Mouse (Mus musculus) CH12.LX (cell line): ENCODE data around the gene Eps8. TPM values are rescaled to one million over a fixed set of nuclear protein-coding genes. Genes with fewer than 3 reads are reported as not detected.

Experiments used
- DNase-seq: peaks from one replicate; pipeline ENCODE4 v3.0.0-alpha.2; 2013; ENCODE audit errors: extremely low read depth
- H3K27ac ChIP-seq: 2 replicates; pipeline ENCODE4 v1.5.1; 2012; ENCODE audit warnings: low read depth, mild to moderate bottlenecking, control low read depth, moderate library complexity; ENCODE audit not compliant: insufficient read depth
- H3K27me3 ChIP-seq: replicated peaks from 2 replicates; pipeline ENCODE3; 2012; ENCODE audit warnings: inconsistent platforms
- H3K36me3 ChIP-seq, 2 experiments: replicated peaks in 1 of 2; 2 replicates each; pipeline versions ENCODE3 to v1.6.1; 2012; ENCODE audit warnings: inconsistent platforms in 1 of 2, low read length in 1 of 2, mild to moderate bottlenecking in 1 of 2, mixed read lengths in 1 of 2, moderate library complexity in 1 of 2; ENCODE audit not compliant: control insufficient read depth in 1 of 2, insufficient read depth in 1 of 2
- H3K4me1 ChIP-seq, 2 experiments: 2 replicates each; pipeline ENCODE4 v1.6.1; 2012; ENCODE audit warnings: inconsistent platforms in 1 of 2, moderate library complexity in 1 of 2; ENCODE audit not compliant: insufficient read depth in 2 of 2, control insufficient read depth in 1 of 2
- H3K4me2 ChIP-seq: 2 replicates; pipeline ENCODE4 v1.6.1; 2012; ENCODE audit warnings: low read depth, mild to moderate bottlenecking, control low read depth; ENCODE audit not compliant: poor library complexity, insufficient read depth, severe bottlenecking
- H3K4me3 ChIP-seq, 3 experiments: fragments of 150-350 bp in 1 of 3; sonication (generic) in 1 of 3; replicated peaks in 1 of 3; 2 replicates each; pipeline versions ENCODE3 to v1.5.1; 2011 to 2012; ENCODE audit warnings: low read depth in 2 of 3, low read length in 2 of 3, mild to moderate bottlenecking in 2 of 3, moderate library complexity in 2 of 3, control low read depth in 1 of 3, improper control_type of control experiment in 1 of 3, inconsistent platforms in 1 of 3, mixed read lengths in 1 of 3; ENCODE audit not compliant: poor library complexity in 1 of 3
- H3K79me2 ChIP-seq: replicated peaks from 2 replicates; pipeline ENCODE4 v1.6.1; 2012; ENCODE audit warnings: mild to moderate bottlenecking, moderate library complexity; ENCODE audit not compliant: control insufficient read depth, poor library complexity, insufficient read depth, severe bottlenecking; ENCODE audit errors: extremely low read depth
- H3K9ac ChIP-seq: 2 replicates; pipeline ENCODE4 v1.6.1; 2012; ENCODE audit warnings: low read depth, mild to moderate bottlenecking, control low read depth, moderate library complexity; ENCODE audit not compliant: insufficient read depth
- H3K9me3 ChIP-seq: replicated peaks from 2 replicates; pipeline ENCODE3; 2012; ENCODE audit warnings: low read length, inconsistent platforms, mixed read lengths
- BHLHE40 ChIP-seq: IDR thresholded peaks from 2 replicates; pipeline ENCODE4 v1.6.1; 2011; ENCODE audit warnings: mild to moderate bottlenecking, low read depth, low read length, improper control_type of control experiment
- CHD1 ChIP-seq: IDR thresholded peaks from 2 replicates; pipeline ENCODE4 v1.6.1; 2012; ENCODE audit warnings: low read depth, low read length, improper control_type of control experiment, inconsistent platforms
- CTCF ChIP-seq, 2 experiments: IDR thresholded peaks in 1 of 2; conservative IDR thresholded peaks in 1 of 2; 2 replicates each; pipeline ENCODE4 v1.5.1; 2011 to 2012; ENCODE audit warnings: low read depth in 2 of 2, low read length in 2 of 2, improper control_type of control experiment in 1 of 2, inconsistent platforms in 1 of 2, mild to moderate bottlenecking in 1 of 2, moderate library complexity in 1 of 2
- E2F4 ChIP-seq: IDR thresholded peaks from 2 replicates; pipeline ENCODE4 v1.6.1; 2011; ENCODE audit warnings: low read depth, low read length, improper control_type of control experiment; ENCODE audit not compliant: insufficient replicate concordance
- ELF1 ChIP-seq: IDR thresholded peaks from 2 replicates; pipeline ENCODE4 v1.6.1; 2014; ENCODE audit warnings: low read depth, mild to moderate bottlenecking, inconsistent platforms, low read length, improper control_type of control experiment
- HCFC1 ChIP-seq: IDR thresholded peaks from 2 replicates; pipeline ENCODE4 v1.6.1; 2012; ENCODE audit warnings: low read depth, mild to moderate bottlenecking, inconsistent platforms, low read length, improper control_type of control experiment
- IRF4 ChIP-seq: IDR thresholded peaks from 2 replicates; pipeline ENCODE4 v1.6.1; 2014; ENCODE audit warnings: low read depth, mild to moderate bottlenecking, inconsistent platforms, low read length, improper control_type of control experiment
- JUN ChIP-seq: IDR thresholded peaks from 2 replicates; pipeline ENCODE4 v1.6.1; 2011; ENCODE audit warnings: low read depth, mild to moderate bottlenecking, low read length, improper control_type of control experiment, moderate library complexity; ENCODE audit not compliant: insufficient read depth
- KAT2A ChIP-seq: IDR thresholded peaks from 2 replicates; pipeline ENCODE4 v1.6.1; 2012; ENCODE audit warnings: low read length, improper control_type of control experiment, inconsistent platforms; ENCODE audit not compliant: insufficient replicate concordance
- MAFK ChIP-seq: IDR thresholded peaks from 2 replicates; pipeline ENCODE4 v1.6.1; 2011; ENCODE audit warnings: low read length, improper control_type of control experiment; ENCODE audit not compliant: insufficient replicate concordance
- MAZ ChIP-seq: IDR thresholded peaks from 2 replicates; pipeline ENCODE4 v1.6.1; 2012; ENCODE audit warnings: low read depth, mild to moderate bottlenecking, inconsistent platforms, low read length, improper control_type of control experiment, moderate library complexity
- MXI1 ChIP-seq: IDR thresholded peaks from 2 replicates; pipeline ENCODE4 v1.6.1; 2011; ENCODE audit warnings: mild to moderate bottlenecking, low read depth, low read length, improper control_type of control experiment
- NELFE ChIP-seq: IDR thresholded peaks from 2 replicates; pipeline ENCODE4 v1.6.1; 2011; ENCODE audit warnings: low read depth, low read length, improper control_type of control experiment
- NRF1 ChIP-seq: IDR thresholded peaks from 2 replicates; pipeline ENCODE4 v1.6.1; 2014; ENCODE audit warnings: low read depth, mild to moderate bottlenecking, inconsistent platforms, low read length, improper control_type of control experiment, moderate library complexity
- PAX5 ChIP-seq: IDR thresholded peaks from 2 replicates; pipeline ENCODE4 v1.6.1; 2012; ENCODE audit warnings: low read length, inconsistent platforms, mixed read lengths
- POLR2A ChIP-seq: IDR thresholded peaks from 2 replicates; pipeline ENCODE4 v1.6.1; 2011; ENCODE audit warnings: low read depth, mild to moderate bottlenecking, improper control_type of control experiment, low read length
- POLR2AphosphoS2 ChIP-seq: IDR thresholded peaks from 2 replicates; pipeline ENCODE4 v1.6.1; 2011; ENCODE audit warnings: low read depth, low read length, improper control_type of control experiment
- RAD21 ChIP-seq: IDR thresholded peaks from 2 replicates; pipeline ENCODE4 v1.6.1; 2011; ENCODE audit warnings: low read depth, mild to moderate bottlenecking, low read length, improper control_type of control experiment, moderate library complexity
- RCOR1 ChIP-seq: conservative IDR thresholded peaks from 2 replicates; pipeline ENCODE4 v1.6.1; 2012; ENCODE audit warnings: low read depth, mild to moderate bottlenecking, inconsistent platforms, low read length, improper control_type of control experiment
- SIN3A ChIP-seq: IDR thresholded peaks from 2 replicates; pipeline ENCODE4 v1.6.1; 2012; ENCODE audit warnings: low read length, improper control_type of control experiment, inconsistent platforms
- SMC3 ChIP-seq: IDR thresholded peaks from 2 replicates; pipeline ENCODE4 v1.6.1; 2011; ENCODE audit warnings: low read depth, low read length, improper control_type of control experiment
- TBP ChIP-seq: conservative IDR thresholded peaks from 2 replicates; pipeline ENCODE4 v1.6.1; 2011; ENCODE audit warnings: low read depth, low read length, improper control_type of control experiment
- TCF12 ChIP-seq: IDR thresholded peaks from 2 replicates; pipeline ENCODE4 v1.6.1; 2014; ENCODE audit warnings: low read depth, mild to moderate bottlenecking, inconsistent platforms, low read length, improper control_type of control experiment
- UBTF ChIP-seq: IDR thresholded peaks from 2 replicates; pipeline ENCODE4 v1.6.1; 2012; ENCODE audit warnings: low read depth, mild to moderate bottlenecking, inconsistent platforms, low read length, improper control_type of control experiment, moderate library complexity
- USF2 ChIP-seq: conservative IDR thresholded peaks from 2 replicates; pipeline ENCODE4 v1.6.1; 2011; ENCODE audit warnings: low read depth, low read length, improper control_type of control experiment
- ZC3H11A ChIP-seq: IDR thresholded peaks from 2 replicates; pipeline ENCODE4 v1.6.1; 2012; ENCODE audit warnings: low read depth, mild to moderate bottlenecking, inconsistent platforms, low read length, improper control_type of control experiment
- ZKSCAN1 ChIP-seq: IDR thresholded peaks from 2 replicates; pipeline ENCODE4 v1.6.1; 2012; ENCODE audit warnings: low read depth, inconsistent platforms, low read length, improper control_type of control experiment, borderline replicate concordance
- ZNF384 ChIP-seq: IDR thresholded peaks from 2 replicates; pipeline ENCODE4 v1.6.1; 2012; ENCODE audit warnings: low read depth, low read length, improper control_type of control experiment, inconsistent platforms
- dilution Hi-C: fragments of 300-500 bp; cut with MboI; formaldehyde crosslinking; loops from 2 replicates; pipeline ENCODE4 v1.14.3; 2020; ENCODE audit warnings: low sequenced_read_pairs; ENCODE audit not compliant: extremely low pct_unique_long_range_greater_than_20kb, extremely low pct_ligation_motif_present
- in situ Hi-C: fragments of 300-500 bp; cut with MboI; formaldehyde crosslinking; loops from 3 replicates; pipeline ENCODE4 v1.14.3; 2019; ENCODE audit warnings: low sequenced_read_pairs, low pct_ligation_motif_present, low pct_unique_long_range_greater_than_20kb, mixed read lengths
- polyA plus RNA-seq: library from polyadenylated mRNA; unstranded; fragments of >175 nt; gene quantifications from 2 replicates; pipeline ENCODE4 v1.2.1, GENCODE M21; 2012; ENCODE audit warnings: low read depth; ENCODE audit not compliant: insufficient read length
- total RNA-seq, 2 experiments: library from RNA; depleted of rRNA; stranded (reverse); fragments of 300-350 nt in 1 of 2; fragments of >200 nt in 1 of 2; gene quantifications; 2 replicates each; pipeline ENCODE4 v1.2.3; 2012 to 2014

Gene Eps8
- total and polyA plus RNA-seq, 3 experiments = 2.2 to 7.4 (median 2.2) TPM

- H3K27ac ChIP-seq = no peak overlapping the region
- H3K79me2 ChIP-seq = no peaks in the 10 kb centered on the region
- in situ Hi-C loops (no loop called here), dilution Hi-C loops (no loop called here)
- no peaks in the 10 kb centered on the region for H3K9me3 ChIP-seq
- H3K4me1 ChIP-seq = peaks cover 11 to 62% of the 10 kb centered on the region in 2 experiments
- TF ChIP-seq MAZ (no peak), SIN3A (no peak), POLR2A (no peak), MAFK (no peak), RAD21 (no peak), TCF12 (no peak), ELF1 (no peak), KAT2A (no peak), MXI1 (no peak), POLR2AphosphoS2 (no peak), ZNF384 (no peak), PAX5 (no peak), SMC3 (no peak), NELFE (no peak), HCFC1 (no peak), USF2 (no peak), IRF4 (no peak), BHLHE40 (no peak)
- H3K27me3 ChIP-seq = no peaks in the 10 kb centered on the region
- H3K9ac ChIP-seq = no peak overlapping the region
- peaks cover 0 to 15% of the 10 kb centered on the region in 2 experiments for H3K36me3 ChIP-seq
- no peak overlapping the region for H3K4me2 ChIP-seq
- no peak overlapping the region for H3K4me3 ChIP-seq
- no peak for DNase-seq
These were observed 159.9 kb downstream of the Eps8 start for GRCm38 (mm10) chr6:137494801-137495200.

- H3K79me2 ChIP-seq = no peaks in the 10 kb centered on the region
- no peaks in the 10 kb centered on the region for H3K27me3 ChIP-seq
- H3K36me3 ChIP-seq = peaks cover 0 to 19% of the 10 kb centered on the region in 2 experiments
- peaks cover 11 to 69% of the 10 kb centered on the region in 2 experiments for H3K4me1 ChIP-seq
- in situ Hi-C loops = no loop called here
- no peak overlapping the region for H3K9ac ChIP-seq
- no peaks in the 10 kb centered on the region for H3K9me3 ChIP-seq
- H3K4me2 ChIP-seq = no peak overlapping the region
- TF ChIP-seq RCOR1 (no peak), MAFK (no peak), POLR2AphosphoS2 (no peak), ZC3H11A (no peak), ZKSCAN1 (no peak), UBTF (no peak), SMC3 (no peak), MXI1 (no peak), CHD1 (no peak), IRF4 (no peak), TBP (no peak), CTCF (conservative IDR thresholded peaks at IDR 0.05 in 1 of 2, IDR thresholded peaks at IDR 0.05 in 1 of 2; ENCODE audit: low read depth in 2 of 2, low read length in 2 of 2) (no peak), E2F4 (no peak), HCFC1 (no peak), NRF1 (no peak), RAD21 (no peak), JUN (no peak), ELF1 (no peak), PAX5 (no peak), TCF12 (no peak)
- no peak for DNase-seq
- no peak overlapping the region for H3K4me3 ChIP-seq
- no peak overlapping the region for H3K27ac ChIP-seq
- dilution Hi-C loops = no loop called here
These were observed 160.6 kb downstream of the Eps8 start for GRCm38 (mm10) chr6:137494136-137494475.
